Mouse (Mus musculus) E14TG2a.4 (cell line): ENCODE results near the gene Npsr1.

ENCODE experiments used
- CTCF ChIP-seq: conservative IDR thresholded peaks from 2 replicates; pipeline ENCODE4 v1.5.1; 2014; ENCODE audit warnings: low read length
- NANOG ChIP-seq: IDR thresholded peaks from 2 replicates; pipeline ENCODE4 v1.6.1; 2014; ENCODE audit warnings: borderline replicate concordance, low read length, mixed read lengths
- POU5F1 ChIP-seq: IDR thresholded peaks from 2 replicates; pipeline ENCODE4 v1.6.1; 2014; ENCODE audit warnings: low read length, borderline replicate concordance

GRCm38 (mm10) chr9:24347011-24347410 is 249.2 kb downstream of the Npsr1 start:
- TF ChIP-seq CTCF (no peak), POU5F1 (no peak), NANOG (no peak)
